Mouse (Mus musculus) lung, postnatal 0 days (tissue): ENCODE results near the gene Ltbr. TPM values are rescaled to one million over a fixed set of nuclear protein-coding genes. Genes with fewer than 3 reads are reported as not detected.

Experiments
- ATAC-seq: fragments of 200-750 bp; cut with Nextera tagmentation; 2 replicates; pipeline ENCODE4 v1.8.0; 2017; ENCODE audit warnings: moderate library complexity
- DNase-seq: peaks from one replicate; pipeline ENCODE4 v3.0.0-alpha.2; 2016; ENCODE audit warnings: low spot score
- H3K27ac ChIP-seq: fragments of 300-500 bp; sonication (generic); 2 replicates; pipeline ENCODE4 v1.5.1; 2014; ENCODE audit warnings: antibody characterized with exemption, mild to moderate bottlenecking, low read length, mixed read lengths
- H3K27me3 ChIP-seq: fragments of 300-500 bp; sonication (generic); replicated peaks from 2 replicates; pipeline ENCODE4 v1.6.1; 2014; ENCODE audit warnings: low read length, mixed read lengths; ENCODE audit not compliant: insufficient read depth
- H3K36me3 ChIP-seq: fragments of 300-500 bp; sonication (generic); 2 replicates; pipeline ENCODE4 v1.6.1; 2014; ENCODE audit warnings: low read length, mixed read lengths; ENCODE audit not compliant: insufficient read depth
- H3K4me1 ChIP-seq: fragments of 300-500 bp; sonication (generic); 2 replicates; pipeline ENCODE4 v1.6.1; 2014; ENCODE audit warnings: antibody characterized with exemption, low read depth, low read length, mixed read lengths; ENCODE audit not compliant: insufficient read depth
- H3K4me2 ChIP-seq: fragments of 300-500 bp; sonication (generic); replicated peaks from 2 replicates; pipeline ENCODE4 v1.6.1; 2014; ENCODE audit warnings: low read depth, mild to moderate bottlenecking, low read length, moderate library complexity, mixed read lengths
- H3K4me3 ChIP-seq: fragments of 300-500 bp; sonication (generic); 2 replicates; pipeline ENCODE4 v1.5.1; 2014; ENCODE audit warnings: low read depth, low read length
- H3K9ac ChIP-seq: fragments of 300-500 bp; sonication (generic); replicated peaks from 2 replicates; pipeline ENCODE4 v1.6.1; 2014; ENCODE audit warnings: low read depth, mild to moderate bottlenecking
- H3K9me3 ChIP-seq: fragments of 300-500 bp; sonication (generic); 2 replicates; pipeline ENCODE4 v1.6.1; 2016; ENCODE audit warnings: low read length, mixed read lengths
- CTCF ChIP-seq: IDR thresholded peaks from 2 replicates; pipeline ENCODE4 v1.5.1; 2016; ENCODE audit warnings: antibody characterized with exemption, mild to moderate bottlenecking
- EP300 ChIP-seq: IDR thresholded peaks from 2 replicates; pipeline ENCODE4 v1.6.1; 2016; ENCODE audit warnings: antibody characterized with exemption, mild to moderate bottlenecking, control low read depth
- WGBS: fragments of 180-500 bp; shearing (Covaris S2); extraction: QIAGEN DNeasy Blood & Tissue Kit; methylation state at CpG from one replicate; pipeline ENCODE4 v1.1.7; 2014; 5-methylcytosine and 5-hydroxymethylcytosine counted together
- polyA plus RNA-seq: library from polyadenylated mRNA; unstranded; fragments of >200 nt; fragmentation: Nextera tagmentation; extraction: Ambion mirVana; gene quantifications from 2 replicates; pipeline ENCODE4 v1.2.1, GENCODE M21; 2015

The Ltbr gene
- polyA plus RNA-seq, 1 experiment from 2014 or later = 100 TPM

DNA sequence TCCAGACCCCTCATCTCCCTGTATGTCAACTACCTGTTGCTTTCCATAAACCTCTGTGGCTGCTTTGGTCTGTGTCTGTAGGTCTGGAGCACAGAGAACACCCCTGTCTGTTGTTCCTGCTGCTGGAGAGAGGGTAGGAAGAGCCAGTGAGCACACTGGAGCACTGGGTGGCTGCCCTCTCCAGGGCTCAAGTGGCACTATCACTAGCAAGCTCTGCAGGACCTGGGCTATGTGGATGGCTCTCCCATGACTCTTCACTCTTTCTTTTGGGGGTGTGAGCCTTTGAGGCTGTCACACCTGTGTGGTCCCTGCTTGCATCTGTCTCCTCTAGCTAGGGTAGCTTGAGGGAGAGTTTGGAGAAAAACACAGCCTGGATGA is 6.2 kb upstream of the Ltbr start:
- no peaks in the 10 kb centered on the region for H3K36me3 ChIP-seq
- H3K4me1 ChIP-seq = no peaks in the 10 kb centered on the region; the same call in 1 of the 2 replicates
- no peak for TF ChIP-seq EP300
- TF ChIP-seq CTCF = peak; percentile 20; the same call in 1 of the 2 replicates
- H3K4me3 ChIP-seq = no peak overlapping the region; the same call in 1 of the 2 replicates
- peak; percentile 52 for DNase-seq
- peak; percentile 13 for ATAC-seq
- H3K9ac ChIP-seq = peak overlapping the region; percentile 27; the same call in 1 of the 2 replicates
- H3K27me3 ChIP-seq = no peaks in the 10 kb centered on the region
- H3K4me2 ChIP-seq = peak overlapping the region; percentile 43
- H3K27ac ChIP-seq = peak overlapping the region; percentile 98
- no peaks in the 10 kb centered on the region for H3K9me3 ChIP-seq

DNA sequence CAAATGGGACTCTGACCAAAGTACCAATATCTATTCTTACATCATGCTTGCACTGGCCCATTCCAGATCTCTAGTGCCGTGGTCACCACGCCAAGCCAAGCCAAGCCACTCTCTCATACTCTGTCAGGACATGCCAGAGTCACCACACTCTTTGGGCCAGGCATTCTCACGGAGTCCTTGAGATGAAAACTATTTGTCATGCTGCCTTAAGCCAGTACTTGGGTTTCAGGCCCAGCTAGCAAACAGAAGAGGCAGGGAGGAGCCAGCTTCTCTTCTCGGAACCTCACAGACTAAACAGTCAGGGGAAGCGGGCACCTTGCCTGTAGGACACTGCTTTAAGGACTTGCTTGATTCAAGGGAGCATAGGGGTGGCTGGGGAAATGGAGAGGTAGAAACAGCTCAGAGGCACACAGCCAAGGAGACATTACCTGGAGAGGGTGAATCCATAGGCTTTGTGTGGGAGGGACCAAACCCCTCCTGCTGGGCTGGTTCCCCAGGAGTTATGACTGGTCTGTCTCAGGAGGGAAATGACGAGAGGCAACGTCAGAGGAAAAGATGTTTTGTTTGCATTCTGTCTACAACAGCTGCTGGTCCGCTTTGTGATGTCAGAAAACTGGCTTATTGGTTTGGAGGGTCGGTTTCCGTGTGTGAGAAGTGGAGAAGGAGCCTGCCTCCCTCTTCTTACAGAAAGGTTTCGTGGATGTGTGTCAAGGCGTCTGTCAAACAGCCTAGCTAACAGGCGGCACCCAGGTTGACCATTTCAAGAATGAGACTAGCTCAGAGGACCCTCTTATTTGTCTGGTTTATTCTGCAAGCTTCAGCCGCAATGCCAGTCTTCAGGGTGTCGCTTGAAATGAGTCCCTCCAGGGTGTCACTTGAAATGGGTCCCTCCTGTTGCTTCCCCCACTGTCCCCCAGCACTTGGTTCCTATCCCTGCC is 5.6 kb upstream of the Ltbr start:
- Histone ChIP-seq H3K4me1 (peaks cover 5% of the 10 kb centered on the region), H3K4me3 (no peak overlapping the region; the same call in 1 of the 2 replicates), H3K27me3 (no peaks in the 10 kb centered on the region), H3K27ac (peak overlapping the region; percentile 98), H3K9me3 (no peaks in the 10 kb centered on the region), H3K36me3 (no peaks in the 10 kb centered on the region), H3K4me2 (peak overlapping the region; percentile 43), H3K9ac (peak overlapping the region; percentile 27; the same call in 1 of the 2 replicates)
- TF ChIP-seq EP300 = peak; percentile 92
- no peak for TF ChIP-seq CTCF
- 39% methylated on average over 15 of the region's 15 CpGs for WGBS
- DNase-seq = peak; percentile 94
- ATAC-seq = peak; percentile 60

DNA sequence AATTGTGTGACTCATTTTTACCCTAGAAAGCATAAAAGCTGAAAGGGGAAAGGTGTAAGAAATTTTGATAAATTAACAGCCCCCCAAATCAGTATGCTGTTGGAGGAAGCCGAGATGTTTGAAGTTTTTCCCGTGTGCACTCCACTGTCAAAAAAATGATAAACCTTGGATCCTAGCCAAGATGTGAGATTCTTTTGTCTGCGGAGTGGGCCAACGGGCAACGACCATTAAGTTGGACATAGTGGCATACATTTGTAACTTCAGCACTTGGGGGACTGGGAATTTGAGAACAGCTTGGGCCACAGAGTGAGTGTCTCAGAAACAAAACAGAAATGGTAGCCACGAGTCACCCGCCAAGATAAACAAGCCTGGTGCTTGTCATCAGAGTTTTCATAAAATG is 3.4 kb upstream of the Ltbr start:
- ATAC-seq (no peak), DNase-seq (no peak)
- Histone ChIP-seq H3K9ac (no peak overlapping the region), H3K4me1 (peaks cover 13% of the 10 kb centered on the region), H3K27ac (no peak overlapping the region), H3K36me3 (peaks cover under 1% of the 10 kb centered on the region; the same call in 1 of the 2 replicates), H3K4me3 (no peak overlapping the region), H3K9me3 (no peaks in the 10 kb centered on the region), H3K27me3 (no peaks in the 10 kb centered on the region), H3K4me2 (no peak overlapping the region)
- WGBS = 20% methylated on average over 7 of the region's 7 CpGs
- TF ChIP-seq CTCF (no peak), EP300 (no peak)

DNA sequence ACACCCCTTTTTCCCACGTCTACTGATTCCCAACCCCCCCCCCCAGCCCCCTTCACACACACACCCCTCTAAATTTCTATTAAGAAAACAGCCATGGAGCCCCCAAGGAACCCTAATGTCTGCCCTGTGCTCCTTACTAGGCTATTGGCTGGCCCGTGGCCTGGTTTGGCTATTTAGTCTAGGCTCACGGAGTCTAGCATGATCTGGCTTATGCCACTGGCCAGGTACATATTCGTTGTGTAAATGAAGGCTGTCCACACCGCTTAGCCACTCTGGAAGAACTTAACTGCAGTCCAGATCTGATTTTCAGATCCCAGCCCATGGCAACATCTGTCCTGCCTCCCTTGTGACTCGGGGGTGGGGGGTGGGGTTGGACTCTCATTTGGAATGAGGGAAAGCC is 1.1 kb upstream of the Ltbr start:
- Histone ChIP-seq H3K9me3 (no peaks in the 10 kb centered on the region), H3K27ac (no peak overlapping the region), H3K4me2 (no peak overlapping the region), H3K27me3 (no peaks in the 10 kb centered on the region), H3K9ac (no peak overlapping the region), H3K36me3 (peaks cover 5% of the 10 kb centered on the region; the same call in 1 of the 2 replicates), H3K4me3 (no peak overlapping the region), H3K4me1 (peaks cover 17% of the 10 kb centered on the region)
- no peak for DNase-seq
- no peak for TF ChIP-seq CTCF
- TF ChIP-seq EP300 = no peak
- WGBS = 74% methylated on average over 6 of the region's 6 CpGs
- no peak for ATAC-seq

DNA sequence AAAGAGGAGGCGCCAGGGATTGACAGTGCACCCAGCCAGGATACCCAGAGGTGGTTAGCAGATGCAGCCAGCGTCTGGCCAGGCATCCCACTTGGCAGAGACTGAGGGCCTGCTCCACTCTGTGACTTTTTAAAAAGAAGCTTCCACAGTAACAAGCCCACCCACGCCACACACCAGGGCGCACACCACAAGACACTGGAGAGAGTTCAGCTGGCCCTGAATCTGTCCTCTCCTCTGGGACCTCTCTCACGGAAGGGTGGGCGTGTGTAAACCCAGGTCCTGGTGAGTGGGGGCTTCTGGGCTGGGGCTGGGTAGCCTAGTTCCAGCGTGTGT is 512 bp upstream of the Ltbr start:
- Histone ChIP-seq H3K36me3 (peaks cover 5% of the 10 kb centered on the region; the same call in 1 of the 2 replicates), H3K27me3 (no peaks in the 10 kb centered on the region), H3K9ac (peak overlapping the region; percentile 94), H3K27ac (peak overlapping the region; percentile 94), H3K4me2 (peak overlapping the region; percentile 90), H3K9me3 (no peaks in the 10 kb centered on the region), H3K4me1 (peaks cover 17% of the 10 kb centered on the region), H3K4me3 (peak overlapping the region; percentile 71)
- 43% methylated on average over 7 of the region's 7 CpGs for WGBS
- no peak for TF ChIP-seq CTCF
- TF ChIP-seq EP300 = no peak
- ATAC-seq (no peak), DNase-seq (no peak)

DNA sequence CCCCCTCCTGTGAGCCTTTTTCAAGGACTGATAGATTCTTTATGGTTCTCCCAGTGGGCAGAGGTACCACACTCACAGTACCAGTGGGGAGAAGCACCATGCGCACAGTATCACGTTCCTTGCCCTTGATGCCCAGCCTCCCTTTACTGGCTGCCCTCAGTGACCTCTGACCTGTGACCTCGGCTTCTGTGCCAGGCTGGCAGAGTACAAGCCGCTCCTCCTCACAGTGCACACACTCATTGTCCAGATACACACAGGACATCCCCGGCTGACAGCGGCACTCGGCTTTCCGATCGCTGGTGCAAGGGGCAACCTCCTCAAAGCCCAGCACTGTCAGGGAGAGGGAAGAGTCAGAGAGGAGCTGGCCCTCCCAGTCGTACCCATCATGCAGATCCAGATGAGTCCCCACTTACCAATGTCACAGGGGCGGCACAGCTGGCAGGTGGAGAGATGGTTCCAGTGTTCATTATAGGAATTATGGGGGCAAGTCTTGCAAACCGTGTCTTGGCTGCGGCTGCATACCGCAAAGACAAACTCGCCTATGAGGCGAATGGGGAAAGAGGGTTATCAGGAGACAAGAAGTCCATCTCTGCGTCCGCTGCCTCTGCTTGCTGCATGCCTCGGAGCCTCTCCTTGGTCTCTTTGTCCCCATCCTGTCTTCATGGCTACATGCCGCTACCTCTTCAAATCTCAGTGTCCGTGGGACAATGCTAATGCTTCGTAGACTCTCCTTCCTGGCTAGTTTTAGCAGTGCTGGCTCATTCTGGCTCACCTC is 917 bp downstream of the Ltbr start:
- Histone ChIP-seq H3K36me3 (peaks cover 7% of the 10 kb centered on the region; the same call in 1 of the 2 replicates), H3K9ac (peak overlapping the region; percentile 94), H3K27me3 (no peaks in the 10 kb centered on the region), H3K4me2 (peak overlapping the region; percentile 90), H3K27ac (peak overlapping the region; percentile 94), H3K9me3 (no peaks in the 10 kb centered on the region), H3K4me3 (peak overlapping the region; percentile 71), H3K4me1 (peaks cover 17% of the 10 kb centered on the region)
- TF ChIP-seq EP300 = no peak
- 28% methylated on average over 22 of the region's 22 CpGs for WGBS
- no peak for ATAC-seq
- DNase-seq = no peak
